Mouse (Mus musculus): ENCODE measurements around the gene Ripor1. TPM values are rescaled to one million over a fixed set of nuclear protein-coding genes. Genes with fewer than 3 reads are reported as not detected.
"Not testable (repeated sequence)": the region's sequence is repeated elsewhere in the genome, so short reads cannot be mapped to it uniquely, and the experiment has no call there.

Gene Ripor1
- 33.9 and 39.8 TPM in 2 replicates for total RNA-seq (2021)
- long read RNA-seq, experiment 1, partial matches to known transcripts: 8 of 10 reads
- long read RNA-seq, experiment 1, other reads (novel, unspliced or antisense): 2 of 10 reads
- long read RNA-seq, experiment 2, full-length matches to known transcripts: 1 of 8 reads
- long read RNA-seq, experiment 2, partial matches to known transcripts: 6 of 8 reads
- long read RNA-seq, experiment 2, other reads (novel, unspliced or antisense): 1 of 8 reads

GRCm38 (mm10) chr8:105604804-105605381, at the start of gene Ripor1:
TSS of gene Ripor1 (plus strand) at chr8:105605255.
- DNase-seq: peak; percentile 89

- no peak for DNase-seq
These were observed 42.2 kb upstream of the Ripor1 start for GRCm38 (mm10) chr8:105562863-105563262.

GRCm38 (mm10) chr8:105563871-105564270, 41.2 kb upstream of the Ripor1 start:
- no peak for DNase-seq

DNA sequence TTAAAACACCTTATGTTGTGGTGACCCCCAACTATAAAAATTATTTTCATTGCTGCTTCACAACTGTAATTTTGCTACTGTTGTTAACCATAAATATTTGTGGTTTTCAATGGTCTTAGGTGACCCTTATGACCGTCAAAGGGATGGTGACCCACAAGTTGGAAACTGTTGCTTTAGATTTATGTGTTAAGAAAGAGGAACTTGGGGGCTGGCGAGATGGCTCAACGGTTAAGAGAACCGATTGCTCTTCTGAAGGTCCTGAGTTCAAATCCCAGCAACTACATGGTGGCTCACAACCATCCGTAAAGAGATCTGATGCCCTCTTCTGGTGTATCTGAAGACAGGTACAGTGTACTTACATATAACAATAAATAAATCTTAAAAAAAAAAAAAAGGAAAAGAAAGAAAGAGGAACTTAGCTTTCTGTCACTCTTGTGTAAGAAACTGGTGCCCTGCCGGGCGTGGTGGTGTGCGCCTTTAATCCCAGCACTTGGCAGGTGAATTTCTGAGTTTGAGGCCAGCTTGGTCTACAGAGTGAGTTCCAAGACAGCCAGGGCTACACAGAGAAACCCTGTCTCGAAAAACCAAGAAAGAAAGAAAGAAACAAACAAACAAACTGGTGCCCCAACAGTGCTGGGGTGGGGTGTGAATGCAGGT, 40.4 kb upstream of the Ripor1 start:
- not testable (repeated sequence) for DNase-seq

DNA sequence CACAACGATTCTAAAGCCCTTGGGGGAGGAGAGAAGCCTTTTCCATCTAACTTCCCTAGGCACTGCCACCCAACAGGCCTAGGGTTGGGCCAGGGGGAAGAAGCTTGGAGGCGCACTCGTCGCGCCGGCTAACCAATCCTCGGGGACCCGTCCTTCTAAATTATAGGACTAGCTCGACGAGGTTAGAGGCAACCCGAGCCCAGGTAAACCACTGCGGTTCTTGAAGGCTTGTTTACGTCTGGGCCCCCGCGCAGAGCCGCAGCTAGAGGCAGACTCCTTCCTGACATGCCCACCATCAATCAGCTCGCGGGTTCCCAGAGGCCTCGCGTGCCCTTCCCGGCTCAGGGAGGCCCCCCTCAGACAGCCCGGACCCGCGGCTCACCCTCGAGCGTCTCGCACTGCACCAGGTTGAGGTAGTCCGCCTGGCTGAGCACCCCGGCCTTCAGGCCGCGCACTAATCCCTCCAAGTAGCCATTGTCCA, 39.6 kb upstream of the Ripor1 start:
- no peak for DNase-seq

GRCm38 (mm10) chr8:105565952-105566702, 38.9 kb upstream of the Ripor1 start, which contains the start of gene Atp6v0d1:
TSS of gene Atp6v0d1 (minus strand) at chr8:105566047.
- DNase-seq: peak; percentile 100

DNA sequence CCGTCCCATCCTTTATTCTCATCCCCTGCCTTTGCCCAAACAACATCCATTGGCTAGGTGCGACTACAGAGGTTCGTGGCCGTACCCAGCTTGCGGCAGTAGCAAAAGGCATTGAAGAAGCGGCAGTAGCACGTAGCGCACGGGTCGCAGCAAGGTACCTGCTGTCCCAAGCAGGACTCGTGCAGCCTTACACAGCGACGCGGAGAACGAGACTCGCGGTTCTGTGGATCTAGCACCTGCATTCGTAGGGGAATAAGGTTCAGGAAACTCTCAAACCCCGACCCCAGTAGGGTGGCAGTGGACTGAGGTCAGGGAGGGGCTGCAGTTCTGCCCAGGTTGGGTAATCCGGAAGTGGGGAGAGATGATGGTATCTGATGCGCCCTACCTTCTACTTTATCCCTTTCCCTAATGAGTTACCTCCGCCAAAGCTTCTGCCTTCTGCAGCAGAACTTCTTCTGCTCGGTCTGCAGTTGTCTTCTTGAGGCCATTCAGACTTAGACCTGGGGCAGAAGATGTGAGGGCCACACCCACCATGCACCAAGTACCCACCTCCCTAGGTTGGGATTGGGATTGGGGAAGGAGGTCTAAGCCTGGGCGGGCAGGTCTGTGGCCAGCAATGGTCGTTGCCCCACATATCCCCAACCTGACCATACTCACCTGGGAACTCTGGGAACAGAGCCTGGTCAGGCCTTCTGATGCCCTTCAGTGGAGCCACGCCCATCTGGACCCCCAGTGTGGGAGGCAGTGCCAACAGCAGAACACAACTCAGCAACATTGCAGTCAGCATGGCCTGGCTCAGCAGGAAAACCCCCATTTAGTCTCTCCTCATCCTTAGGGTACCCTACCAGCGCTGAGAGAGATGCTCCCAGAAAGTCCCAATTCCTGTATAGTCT, 38.1 kb upstream of the Ripor1 start:
- DNase-seq: peak; percentile 11

DNA sequence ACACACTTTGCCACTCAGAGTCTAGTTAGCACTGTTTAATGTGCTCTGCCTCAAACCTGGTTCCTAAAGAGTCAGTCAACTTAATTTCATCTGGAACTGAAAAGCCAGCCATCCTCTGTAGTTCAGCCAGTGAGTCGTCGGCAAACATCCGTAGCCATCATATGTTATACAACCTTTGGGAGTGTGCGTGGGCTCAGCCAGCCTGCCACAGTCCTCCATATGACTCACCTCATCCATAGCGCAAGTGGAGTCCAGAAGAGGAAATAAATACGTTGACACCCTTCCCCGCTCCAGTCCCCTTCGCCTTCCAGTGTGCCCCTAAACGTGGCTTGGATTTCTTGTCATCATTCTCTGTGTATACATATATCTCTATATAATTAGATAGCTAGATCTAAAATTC, 33.2 kb upstream of the Ripor1 start:
- no peak for DNase-seq

- peak; percentile 74 for DNase-seq
These were observed 31.6 kb upstream of the Ripor1 start for GRCm38 (mm10) chr8:105573427-105573826.

GRCm38 (mm10) chr8:105574741-105575140, 30.3 kb upstream of the Ripor1 start:
- no peak for DNase-seq

DNA sequence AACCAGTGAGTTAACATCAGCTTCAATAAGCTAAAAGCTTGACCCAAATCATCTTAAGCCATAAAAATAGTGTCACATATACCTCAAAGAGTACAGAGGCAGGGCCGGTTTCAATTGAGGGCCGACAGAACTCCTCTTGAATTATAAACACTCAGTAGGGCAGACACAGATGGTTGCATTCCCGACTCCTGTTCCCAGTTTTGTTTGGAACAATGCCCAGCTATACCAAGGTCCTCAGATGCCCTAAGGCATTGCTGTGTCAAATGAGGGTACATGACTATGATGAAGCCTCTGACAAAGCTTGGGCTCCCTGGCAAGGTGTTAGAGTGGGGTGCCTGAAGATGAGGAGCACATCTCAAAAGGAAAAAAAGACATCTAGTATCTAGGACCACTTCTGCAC, 29.5 kb upstream of the Ripor1 start:
- no peak for DNase-seq

DNA sequence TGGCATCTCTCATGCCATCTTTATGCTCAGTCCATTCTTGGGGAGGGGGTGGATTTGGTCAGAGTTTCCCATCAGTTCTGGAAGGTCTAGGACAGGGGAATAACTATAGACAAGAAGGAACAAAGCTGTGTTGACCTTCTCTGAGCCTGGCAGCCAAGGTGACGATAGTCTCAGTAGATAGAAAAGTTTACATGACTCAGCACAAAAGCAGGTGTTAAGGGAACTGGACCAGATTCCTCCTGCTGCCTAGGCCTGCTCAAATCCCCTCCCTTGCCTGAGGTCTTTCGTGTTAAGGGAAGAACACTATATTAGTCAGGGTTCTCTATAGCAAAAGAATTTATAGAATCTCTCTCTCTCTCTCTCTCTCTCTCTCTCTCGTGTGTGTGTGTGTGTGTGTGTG, 25.3 kb upstream of the Ripor1 start:
- no peak for DNase-seq

DNA sequence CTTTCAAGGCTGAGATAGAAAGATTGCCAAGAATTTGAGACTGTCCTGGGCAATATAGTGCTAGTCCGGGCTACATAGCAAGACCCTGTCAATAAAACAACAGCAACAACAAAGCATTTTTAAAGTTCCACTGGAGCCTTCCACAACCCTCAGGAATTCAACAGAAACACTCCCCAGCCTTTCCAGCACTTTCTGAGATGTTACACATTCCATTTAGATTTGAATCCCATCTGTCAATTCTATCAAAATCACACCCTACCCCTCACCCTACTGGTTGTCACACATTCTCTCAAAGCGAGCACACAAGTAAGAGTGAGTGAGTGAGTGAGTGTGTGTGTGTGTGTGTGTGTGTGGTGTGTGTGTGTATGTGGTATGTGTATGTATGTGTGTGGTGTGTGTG, 12.6 kb upstream of the Ripor1 start:
- DNase-seq: no peak

DNA sequence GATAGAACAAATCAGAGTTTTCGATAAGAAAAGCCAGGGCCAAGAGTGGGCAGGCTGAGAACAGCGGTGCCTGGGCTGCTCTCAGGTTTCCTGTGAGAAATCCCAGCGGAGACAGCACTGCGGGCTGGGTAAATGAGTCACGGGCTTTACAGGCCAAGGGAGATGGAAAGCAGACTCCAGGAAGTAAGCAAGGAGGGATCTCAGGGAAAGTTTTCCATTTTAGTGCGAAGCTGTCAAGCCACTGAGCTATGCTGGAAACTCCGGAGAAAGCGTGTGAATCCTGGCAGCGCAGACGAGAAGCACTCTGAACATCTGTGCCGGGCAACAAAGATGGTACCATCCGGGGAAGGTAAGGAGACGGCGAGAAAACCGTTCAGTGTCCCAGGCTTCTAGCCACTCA, 11.2 kb upstream of the Ripor1 start:
- DNase-seq: peak; percentile 71

GRCm38 (mm10) chr8:105594451-105595242, 10.4 kb upstream of the Ripor1 start:
- DNase-seq: no peak

DNA sequence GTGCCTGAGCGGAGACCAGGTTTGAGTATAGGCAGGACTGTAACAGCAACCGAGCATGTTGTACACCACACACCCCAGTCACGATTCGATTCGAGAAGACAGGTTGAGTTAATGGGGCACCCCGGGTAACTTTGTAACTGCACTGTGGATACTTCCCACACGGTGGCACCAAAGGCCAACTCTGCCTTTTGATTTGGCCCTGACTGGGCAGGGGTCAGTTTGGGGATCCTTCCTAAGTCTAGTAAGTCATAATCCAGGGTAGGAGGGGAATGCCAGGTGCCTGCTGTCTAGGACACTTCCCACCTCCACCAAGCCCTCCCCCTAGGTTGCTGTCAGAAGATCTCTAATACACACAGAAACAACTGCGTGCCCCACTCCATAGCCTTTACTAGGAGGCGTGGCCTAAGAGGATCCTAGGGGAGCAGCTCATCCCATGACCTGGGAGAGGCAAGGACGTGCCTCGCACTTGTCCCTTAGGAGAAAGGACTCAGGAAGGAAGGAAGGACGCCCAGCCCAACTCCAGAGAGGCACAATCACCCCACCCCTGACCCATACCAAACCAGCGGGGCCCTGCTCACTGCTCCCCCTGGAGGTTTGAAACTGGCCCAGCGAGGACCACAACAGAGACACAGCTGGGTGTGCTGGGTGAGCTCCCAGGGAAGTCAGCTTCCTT, 8.6 kb upstream of the Ripor1 start:
- DNase-seq: peak; percentile 81

- DNase-seq: no peak
These were observed 6.3 kb upstream of the Ripor1 start for GRCm38 (mm10) chr8:105598777-105599176.

GRCm38 (mm10) chr8:105601301-105601700, 3.8 kb upstream of the Ripor1 start:
- DNase-seq: no peak

GRCm38 (mm10) chr8:105602540-105602939, 2.5 kb upstream of the Ripor1 start:
- DNase-seq: not testable (repeated sequence)

DNA sequence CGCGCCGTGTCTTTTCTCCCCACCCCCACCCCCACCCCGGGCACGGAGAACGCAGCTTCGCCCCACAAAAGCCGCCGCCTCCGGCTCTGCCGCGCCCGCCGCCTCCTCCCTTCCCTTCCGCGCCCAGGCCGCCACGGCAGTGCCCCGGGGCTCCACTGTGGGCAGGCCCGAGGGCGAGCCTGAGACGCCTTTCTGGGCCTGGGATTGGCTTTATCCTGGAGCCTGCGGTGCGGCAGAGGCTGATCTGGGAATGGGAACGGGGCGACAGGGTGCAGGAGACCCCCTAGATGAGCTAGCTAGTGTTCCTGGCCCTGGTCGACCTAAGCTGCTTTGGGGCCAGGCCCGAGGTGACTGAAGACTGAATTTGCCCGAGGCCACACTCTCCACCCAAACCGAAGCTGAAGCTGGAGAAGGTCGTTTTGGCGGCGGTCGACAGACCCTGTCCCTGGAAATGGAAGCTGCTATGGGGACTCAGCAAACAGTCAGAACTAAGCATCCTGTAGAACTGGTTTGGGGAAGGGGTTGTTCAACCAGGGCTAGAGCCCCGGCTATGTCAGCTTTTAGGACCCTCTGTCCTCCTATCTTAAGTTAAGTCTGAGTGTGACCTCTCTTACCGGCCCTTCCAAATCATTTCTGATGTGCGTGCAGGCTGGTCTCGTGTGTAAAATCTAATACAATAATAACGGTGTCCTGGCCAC, 585 bp downstream of the Ripor1 start:
- peak; percentile 74 for DNase-seq
